Mouse (Mus musculus) stomach, embryonic 14.5 days (tissue): Measurements from ENCODE around the gene Clip2. TPM values are rescaled to one million over a fixed set of nuclear protein-coding genes. Genes with fewer than 3 reads are reported as not detected.
A peak's percentile ranks its signal among the peaks of the same experiment; 100 is the strongest.

ENCODE experiments used
- ATAC-seq: fragments of 200-750 bp; cut with Nextera tagmentation; 2 replicates; pipeline ENCODE4 v1.8.0; 2017; ENCODE audit warnings: low read depth, moderate TSS enrichment; ENCODE audit not compliant: insufficient number of reproducible peaks, insufficient read depth, low FRiP score
- H3K27ac ChIP-seq: fragments of 300-500 bp; sonication (generic); 2 replicates; pipeline ENCODE4 v1.5.1; 2014; ENCODE audit warnings: mild to moderate bottlenecking, low read length, moderate library complexity, mixed read lengths
- H3K27me3 ChIP-seq: fragments of 300-500 bp; sonication (generic); 2 replicates; pipeline ENCODE4 v1.6.1; 2014; ENCODE audit warnings: low read length, control low read depth, mixed read lengths; ENCODE audit not compliant: control insufficient read depth, insufficient read depth
- H3K36me3 ChIP-seq: fragments of 300-500 bp; sonication (generic); 2 replicates; pipeline ENCODE4 v1.6.1; 2014; ENCODE audit warnings: mild to moderate bottlenecking, control low read depth, low read length, moderate library complexity, mixed read lengths; ENCODE audit not compliant: control insufficient read depth, insufficient read depth
- H3K4me1 ChIP-seq: fragments of 300-500 bp; sonication (generic); 2 replicates; pipeline ENCODE4 v1.6.1; 2014; ENCODE audit warnings: low read length, control low read depth, mixed read lengths; ENCODE audit not compliant: control insufficient read depth, insufficient read depth
- H3K4me2 ChIP-seq: fragments of 300-500 bp; sonication (generic); replicated peaks from 2 replicates; pipeline ENCODE4 v1.6.1; 2014; ENCODE audit warnings: low read depth, low read length, control low read depth
- H3K4me3 ChIP-seq: fragments of 300-500 bp; sonication (generic); 2 replicates; pipeline ENCODE4 v1.5.1; 2014; ENCODE audit warnings: low read depth, low read length, control low read depth
- H3K9ac ChIP-seq: fragments of 300-500 bp; sonication (generic); replicated peaks from 2 replicates; pipeline ENCODE4 v1.6.1; 2014; ENCODE audit warnings: low read depth, mild to moderate bottlenecking, control low read depth, low read length, moderate library complexity, mixed read lengths
- H3K9me3 ChIP-seq: fragments of 300-500 bp; sonication (generic); 2 replicates; pipeline ENCODE4 v1.6.1; 2016; ENCODE audit warnings: low read depth, low read length, control low read depth; ENCODE audit not compliant: control insufficient read depth
- WGBS: fragments of 180-500 bp; shearing (Covaris S2); extraction: QIAGEN DNeasy Blood & Tissue Kit; methylation state at CpG from one replicate; pipeline ENCODE4 v1.1.7; 2014; 5-methylcytosine and 5-hydroxymethylcytosine counted together
- polyA plus RNA-seq: library from polyadenylated mRNA; unstranded; fragments of >200 nt; fragmentation: Nextera tagmentation; extraction: Ambion mirVana; gene quantifications from 2 replicates; pipeline ENCODE4 v1.2.1, GENCODE M21; 2014

Clip2 gene
- polyA plus RNA-seq, 1 experiment from 2014 or later, result 4.4 TPM

DNA sequence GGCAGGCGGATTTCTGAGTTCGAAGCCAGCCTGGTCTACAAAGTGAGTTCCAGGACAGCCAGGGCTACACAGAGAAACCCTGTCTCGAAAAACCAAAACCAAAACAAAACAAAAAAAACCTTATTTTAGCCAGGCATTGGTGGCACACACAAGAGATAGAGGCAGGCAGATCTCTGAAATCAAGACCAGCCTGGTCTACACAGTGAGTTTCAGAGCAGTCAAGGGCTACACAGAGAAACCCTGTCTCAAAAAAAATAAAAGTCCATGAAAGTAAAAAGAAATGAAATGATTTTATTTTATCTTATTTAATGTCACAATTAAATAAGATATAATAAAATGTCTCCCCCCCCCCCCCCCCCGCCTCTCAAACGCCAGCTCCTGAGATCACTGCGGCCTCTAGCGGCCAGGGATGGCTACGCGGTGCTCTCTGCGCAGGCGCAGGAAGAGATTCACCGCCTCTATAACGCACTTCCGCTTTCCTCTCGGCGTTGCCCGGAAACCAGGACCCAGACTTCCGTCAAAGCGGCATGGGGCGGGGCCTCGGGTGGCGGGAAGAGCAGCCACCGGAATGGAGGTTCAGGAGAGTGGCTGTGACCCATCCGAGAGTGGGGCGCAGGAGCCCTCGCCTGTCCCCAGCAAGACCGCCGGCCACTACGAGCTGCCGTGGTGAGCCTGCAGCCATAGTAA lies 30.1 kb upstream of the Clip2 start:
- 8% methylated on average over 27 of the region's 30 CpGs for WGBS

GRCm38 (mm10) chr5:134581146-134581545 lies 28.9 kb upstream of the Clip2 start, which contains the start of gene Rfc2:
TSS of gene Rfc2 (plus strand) at chr5:134581366.
- Histone ChIP-seq H3K9ac (no peak within 1 kb of the TSS), H3K27ac (no peak within 1 kb of the TSS), H3K9me3 (no peaks in the 10 kb centered on the region), H3K4me2 (no peak within 1 kb of the TSS), H3K4me3 (no peak within 1 kb of the TSS), H3K4me1 (peaks cover 7% of the 10 kb centered on the region; the same call in 1 of the 2 replicates), H3K27me3 (no peaks in the 10 kb centered on the region), H3K36me3 (no peaks in the 10 kb centered on the region; the same call in 1 of the 2 replicates)
- no peak for ATAC-seq
- 74% methylated on average over 5 of the region's 5 CpGs for WGBS

More for the DNA sequence above, 30.1 kb upstream of the Clip2 start:
- Histone ChIP-seq H3K4me2 (peak overlapping the region; percentile 87), H3K9me3 (no peaks in the 10 kb centered on the region), H3K27ac (no peak overlapping the region), H3K9ac (peak overlapping the region; percentile 73), H3K4me3 (peak overlapping the region; percentile 69), H3K4me1 (peaks cover 7% of the 10 kb centered on the region; the same call in 1 of the 2 replicates), H3K36me3 (peaks cover 2% of the 10 kb centered on the region), H3K27me3 (no peaks in the 10 kb centered on the region)
- ATAC-seq, result peak; percentile 95

DNA sequence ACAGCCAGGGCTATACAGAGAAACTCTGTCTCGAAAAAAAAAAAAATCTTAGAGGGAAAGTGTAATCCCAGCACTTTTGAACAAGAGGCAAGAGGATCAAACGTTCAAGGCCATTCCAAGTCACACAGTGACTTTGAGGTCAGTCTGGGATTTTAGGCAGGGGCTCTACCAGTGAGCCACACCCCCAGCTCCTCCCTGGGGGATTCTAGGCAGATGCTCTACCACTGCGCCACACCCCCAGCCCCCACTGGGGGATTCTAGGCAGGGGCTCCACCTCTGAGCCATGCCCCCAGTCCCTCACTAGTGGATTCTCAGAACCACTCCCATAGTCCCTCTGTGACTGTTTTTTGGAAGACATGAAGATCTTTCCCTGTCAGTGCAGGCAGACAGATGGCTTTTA lies 26.9 kb upstream of the Clip2 start:
- Histone ChIP-seq H3K4me3 (no peak overlapping the region), H3K36me3 (no peaks in the 10 kb centered on the region), H3K4me2 (no peak overlapping the region), H3K9ac (no peak overlapping the region), H3K27me3 (no peaks in the 10 kb centered on the region), H3K9me3 (no peaks in the 10 kb centered on the region), H3K27ac (no peak overlapping the region), H3K4me1 (peaks cover 7% of the 10 kb centered on the region; the same call in 1 of the 2 replicates)
- WGBS, result 66% methylated on average over 3 of the region's 3 CpGs
- no peak for ATAC-seq

GRCm38 (mm10) chr5:134577534-134577933 lies 25.3 kb upstream of the Clip2 start:
- 75% methylated on average over 7 of the region's 7 CpGs for WGBS
- no peaks in the 10 kb centered on the region for H3K9me3 ChIP-seq

DNA sequence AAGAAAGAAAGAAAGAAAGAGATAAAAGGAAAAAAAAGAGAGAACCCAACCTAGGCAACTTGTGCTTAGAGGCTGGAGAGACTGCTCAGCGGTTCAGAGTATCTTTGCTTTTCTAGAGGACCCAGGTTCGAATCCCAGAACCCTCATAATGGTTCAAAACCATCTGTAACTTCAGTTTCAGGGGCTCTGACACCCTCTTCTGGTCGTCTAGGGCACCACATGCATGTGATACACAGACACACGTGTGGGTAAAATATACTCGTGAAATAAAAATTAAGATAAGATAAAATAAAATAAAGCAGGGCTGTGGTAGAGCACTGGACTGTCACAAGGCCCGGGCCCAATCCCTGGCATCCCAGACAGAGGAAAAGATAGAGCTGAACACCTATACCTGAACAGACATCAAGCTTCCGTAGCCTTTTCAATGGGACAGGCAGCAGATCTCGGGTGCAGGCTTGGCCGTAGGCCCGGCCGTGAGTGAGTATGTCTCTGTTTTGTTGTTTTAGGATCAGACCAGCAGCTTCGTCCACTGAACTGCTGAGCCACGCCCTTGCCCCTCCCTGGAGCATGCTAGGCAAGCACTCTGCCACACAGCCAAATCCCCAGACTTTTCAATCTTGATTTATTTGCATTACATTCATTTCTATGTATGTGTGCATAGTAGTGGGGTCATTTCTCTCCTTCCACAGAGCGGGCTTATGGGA lies 24.4 kb upstream of the Clip2 start:
- ATAC-seq, result no peak
- 63% methylated on average over 14 of the region's 14 CpGs for WGBS
- no peaks in the 10 kb centered on the region for H3K27me3 ChIP-seq

More at GRCm38 (mm10) chr5:134577534-134577933, 25.3 kb upstream of the Clip2 start:
- Histone ChIP-seq H3K4me3 (no peak overlapping the region), H3K4me1 (peaks cover 2% of the 10 kb centered on the region; the same call in 1 of the 2 replicates), H3K27ac (no peak overlapping the region), H3K27me3 (no peaks in the 10 kb centered on the region), H3K36me3 (no peaks in the 10 kb centered on the region), H3K9ac (no peak overlapping the region), H3K4me2 (no peak overlapping the region)
- ATAC-seq, result no peak

GRCm38 (mm10) chr5:134575833-134576232 lies 23.6 kb upstream of the Clip2 start:
- WGBS, result 95% methylated on average over 5 of the region's 5 CpGs
- no peak for ATAC-seq

More for the DNA sequence above, 24.4 kb upstream of the Clip2 start:
- Histone ChIP-seq H3K9ac (no peak overlapping the region), H3K27ac (no peak overlapping the region), H3K9me3 (no peaks in the 10 kb centered on the region), H3K4me2 (no peak overlapping the region), H3K4me1 (peaks cover 5% of the 10 kb centered on the region; the same call in 1 of the 2 replicates), H3K36me3 (no peaks in the 10 kb centered on the region), H3K4me3 (no peak overlapping the region)

GRCm38 (mm10) chr5:134572508-134573214 lies 20.4 kb upstream of the Clip2 start:
- no peaks in the 10 kb centered on the region for H3K27me3 ChIP-seq
- peak overlapping the region; percentile 72 for H3K27ac ChIP-seq
- WGBS, result 35% methylated on average over 10 of the region's 10 CpGs
- no peaks in the 10 kb centered on the region for H3K36me3 ChIP-seq
- peak overlapping the region; percentile 50 for H3K4me3 ChIP-seq
- H3K4me1 ChIP-seq, result peaks cover 5% of the 10 kb centered on the region; the same call in 1 of the 2 replicates
- no peaks in the 10 kb centered on the region for H3K9me3 ChIP-seq
- no peak for ATAC-seq
- peak overlapping the region; percentile 83 for H3K4me2 ChIP-seq
- peak overlapping the region; percentile 4; the same call in 1 of the 2 replicates for H3K9ac ChIP-seq

More at GRCm38 (mm10) chr5:134575833-134576232, 23.6 kb upstream of the Clip2 start:
- Histone ChIP-seq H3K4me2 (no peak overlapping the region), H3K27me3 (no peaks in the 10 kb centered on the region), H3K4me3 (no peak overlapping the region), H3K9me3 (no peaks in the 10 kb centered on the region), H3K36me3 (no peaks in the 10 kb centered on the region), H3K9ac (no peak overlapping the region), H3K27ac (no peak overlapping the region), H3K4me1 (peaks cover 5% of the 10 kb centered on the region; the same call in 1 of the 2 replicates)
